17 mouse cellular contexts compared by ENCODE assay signal in genomic region chr17:70088220-70088619, GRCm38 (mm10).
"Had no signal": no experiment of that assay in that cellular context is flagged by ENCODE, and none has a peak within 500 bp of the region (broad histone marks: within the 10 kb centered on the region; RNA-seq: fewer than 3 reads in every experiment).

No protein-coding gene starts in this region.

- H3K9me3 ChIP-seq: liver, embryonic 15.5 days; lung, embryonic 15.5 days; midbrain, embryonic 13.5 days; midbrain, embryonic 15.5 days; neural tube, embryonic 12.5 days; stomach, embryonic 15.5 days had no signal

- H3K27me3 ChIP-seq: liver, embryonic 15.5 days; lung, embryonic 15.5 days; megakaryocyte, embryonic 14.5 days; midbrain, embryonic 13.5 days; midbrain, embryonic 15.5 days; neural tube, embryonic 12.5 days; stomach, embryonic 15.5 days had no signal

- H3K9ac ChIP-seq: liver, embryonic 15.5 days; liver, postnatal 0 days; lung, embryonic 15.5 days; midbrain, embryonic 13.5 days; midbrain, embryonic 15.5 days; neural tube, embryonic 12.5 days; stomach, embryonic 15.5 days had no signal

- H3K4me3 ChIP-seq: liver, embryonic 15.5 days; lung, embryonic 15.5 days; megakaryocyte, embryonic 14.5 days; midbrain, embryonic 13.5 days; midbrain, embryonic 15.5 days; neural tube, embryonic 12.5 days; stomach, embryonic 15.5 days had no signal

- H3K36me3 ChIP-seq: liver, embryonic 15.5 days; lung, embryonic 15.5 days; midbrain, embryonic 13.5 days; midbrain, embryonic 15.5 days; neural tube, embryonic 12.5 days; stomach, embryonic 15.5 days had no signal

- H3K4me1 ChIP-seq: liver, embryonic 15.5 days; lung, embryonic 15.5 days; megakaryocyte, embryonic 14.5 days; midbrain, embryonic 13.5 days; midbrain, embryonic 15.5 days; neural tube, embryonic 12.5 days; stomach, embryonic 15.5 days had no signal

- DNase-seq: liver, postnatal 0 days; lung, adult 2 months; lung, postnatal 14 days; lung, postnatal 36 days; right cerebral cortex, postnatal 14 days; thymus, adult 18-20 months; thymus, postnatal 14 days; thymus, postnatal 36 days had no signal

- H3K27ac ChIP-seq: liver, embryonic 15.5 days; lung, embryonic 15.5 days; macrophage; midbrain, embryonic 13.5 days; midbrain, embryonic 15.5 days; neural tube, embryonic 12.5 days; stomach, embryonic 15.5 days; stomach, postnatal 0 days had no signal
